Mouse (Mus musculus) testis, adult 2 months (tissue): Measurements from ENCODE around the gene Aunip.

Source experiments
- CTCF ChIP-seq: fragments of 200-500 bp; IDR thresholded peaks from 2 replicates; pipeline ENCODE4 v1.5.1; 2012; ENCODE audit warnings: low read depth, mild to moderate bottlenecking, inconsistent platforms, low read length, moderate library complexity; ENCODE audit not compliant: control insufficient read depth, insufficient read depth, insufficient replicate concordance
- POLR2A ChIP-seq: fragments of 200-500 bp; IDR thresholded peaks from 2 replicates; pipeline ENCODE4 v1.6.1; 2012; ENCODE audit warnings: low read depth, mild to moderate bottlenecking, inconsistent platforms, low read length, moderate library complexity; ENCODE audit not compliant: control insufficient read depth

DNA sequence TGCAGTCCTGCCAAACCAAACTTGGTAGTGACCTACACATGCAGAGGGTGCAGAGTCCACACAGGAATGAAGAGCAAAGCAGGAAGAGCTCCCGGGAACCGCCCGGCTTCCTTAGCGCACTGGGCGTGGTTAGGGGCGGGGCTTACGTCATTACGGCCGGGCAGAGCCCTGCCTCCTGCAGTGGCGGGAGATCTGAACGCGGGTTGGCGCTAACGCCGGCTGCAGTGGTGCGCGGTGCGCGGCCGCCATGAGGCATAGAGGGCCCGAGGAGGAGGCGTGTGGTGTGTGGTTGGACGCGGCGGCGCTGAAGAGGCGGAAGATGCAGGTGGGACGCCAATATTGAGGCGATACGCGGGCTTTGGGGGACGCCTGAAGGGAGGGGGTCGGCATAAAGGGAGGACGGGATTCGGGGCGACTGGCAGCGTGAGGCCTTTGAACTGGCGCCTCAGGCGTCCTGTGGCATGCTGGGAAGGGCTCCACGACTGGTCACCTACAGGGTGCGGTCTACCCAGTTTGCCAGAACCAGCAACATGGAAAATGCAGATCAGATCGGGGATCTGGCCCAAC lies at the start of gene Aunip:
- TF ChIP-seq CTCF, result no peak
- peak; percentile 76 for TF ChIP-seq POLR2A
